Mouse (Mus musculus) heart, embryonic 16.5 days (tissue): ENCODE data around the gene Lpgat1. TPM values are rescaled to one million over a fixed set of nuclear protein-coding genes. Genes with fewer than 3 reads are reported as not detected.

Experiments used
- ATAC-seq: fragments of 200-750 bp; cut with Nextera tagmentation; replicated peaks from 2 replicates; pipeline ENCODE4 v1.8.0; 2017; ENCODE audit warnings: moderate number of reproducible peaks; ENCODE audit not compliant: insufficient read depth, low FRiP score; ENCODE audit errors: extremely low read depth
- H3K27ac ChIP-seq: fragments of 300-500 bp; sonication (generic); 2 replicates; pipeline ENCODE4 v1.5.1; 2014; ENCODE audit warnings: mild to moderate bottlenecking, low read length, control low read depth, moderate library complexity
- H3K27me3 ChIP-seq: fragments of 300-500 bp; sonication (generic); 2 replicates; pipeline ENCODE4 v1.6.1; 2014; ENCODE audit warnings: low read length, mixed read lengths; ENCODE audit not compliant: control insufficient read depth, insufficient read depth
- H3K36me3 ChIP-seq: fragments of 300-500 bp; sonication (generic); 2 replicates; pipeline ENCODE4 v1.6.1; 2014; ENCODE audit not compliant: control insufficient read depth, insufficient read depth
- H3K4me1 ChIP-seq: fragments of 300-500 bp; sonication (generic); 2 replicates; pipeline ENCODE4 v1.6.1; 2014; ENCODE audit warnings: low read length, mixed read lengths; ENCODE audit not compliant: control insufficient read depth, insufficient read depth
- H3K4me2 ChIP-seq: fragments of 300-500 bp; sonication (generic); 2 replicates; pipeline ENCODE4 v1.6.1; 2014; ENCODE audit warnings: low read depth, mild to moderate bottlenecking, control low read depth, low read length
- H3K4me3 ChIP-seq: fragments of 300-500 bp; sonication (generic); 2 replicates; pipeline ENCODE4 v1.5.1; 2014; ENCODE audit warnings: mild to moderate bottlenecking, control low read depth, low read length
- H3K9ac ChIP-seq: fragments of 300-500 bp; sonication (generic); 2 replicates; pipeline ENCODE4 v1.6.1; 2014; ENCODE audit warnings: low read length, control low read depth
- H3K9me3 ChIP-seq: fragments of 300-500 bp; sonication (generic); replicated peaks from 2 replicates; pipeline ENCODE4 v1.6.1; 2016; ENCODE audit warnings: low read length; ENCODE audit not compliant: control insufficient read depth
- WGBS: fragments of 180-500 bp; shearing (Covaris S2); extraction: QIAGEN DNeasy Blood & Tissue Kit; methylation state at CpG from one replicate; pipeline ENCODE4 v1.1.7; 2014; 5-methylcytosine and 5-hydroxymethylcytosine counted together
- polyA plus RNA-seq: library from polyadenylated mRNA; unstranded; fragments of >200 nt; fragmentation: Nextera tagmentation; extraction: Ambion mirVana; gene quantifications from 2 replicates; pipeline ENCODE4 v1.2.1, GENCODE M21; 2015

Lpgat1 gene
- polyA plus RNA-seq, 1 experiment from 2014 or later, result 13.7 TPM

- no peak for ATAC-seq
- H3K9ac ChIP-seq, result no peak overlapping the region
- no peaks in the 10 kb centered on the region for H3K36me3 ChIP-seq
- no peak overlapping the region for H3K27ac ChIP-seq
- no peak overlapping the region for H3K4me2 ChIP-seq
- no peaks in the 10 kb centered on the region for H3K27me3 ChIP-seq
- H3K9me3 ChIP-seq, result no peaks in the 10 kb centered on the region
- H3K4me3 ChIP-seq, result no peak overlapping the region
- 44% methylated on average over 2 of the region's 2 CpGs for WGBS
- no peaks in the 10 kb centered on the region; the same call in 1 of the 2 replicates for H3K4me1 ChIP-seq
Observed at GRCm38 (mm10) chr1:191709811-191710210, 7.8 kb upstream of the Lpgat1 start.

GRCm38 (mm10) chr1:191712224-191712838 lies 5.3 kb upstream of the Lpgat1 start:
- no peaks in the 10 kb centered on the region for H3K9me3 ChIP-seq
- no peak overlapping the region for H3K27ac ChIP-seq
- no peak for ATAC-seq
- no peaks in the 10 kb centered on the region for H3K27me3 ChIP-seq
- H3K9ac ChIP-seq, result no peak overlapping the region
- no peak overlapping the region for H3K4me2 ChIP-seq
- no peak overlapping the region for H3K4me3 ChIP-seq
- no peaks in the 10 kb centered on the region for H3K36me3 ChIP-seq
- peaks cover 9% of the 10 kb centered on the region for H3K4me1 ChIP-seq
- 79% methylated on average over 4 of the region's 4 CpGs for WGBS

DNA sequence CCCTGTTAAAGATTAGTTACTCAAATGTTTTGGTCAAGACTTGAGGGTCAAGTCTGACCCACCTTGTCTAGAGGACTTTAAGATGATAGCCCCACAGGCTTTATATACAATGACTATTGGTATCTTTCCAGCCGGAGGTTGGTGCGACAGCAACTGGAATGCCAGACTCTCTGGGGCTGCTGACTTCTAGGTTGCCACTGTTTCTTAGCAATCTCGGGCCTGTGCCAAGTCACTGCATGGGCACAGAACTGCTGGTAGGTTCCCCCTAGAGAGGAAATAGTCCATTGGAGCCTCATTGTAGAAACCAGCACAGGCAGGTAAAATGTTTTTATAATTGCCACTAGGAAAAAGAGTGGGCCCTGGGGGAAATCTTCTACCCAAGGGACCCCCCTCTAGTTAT lies 3.8 kb upstream of the Lpgat1 start:
- no peak for ATAC-seq
- 76% methylated on average over 3 of the region's 3 CpGs for WGBS
- no peak overlapping the region for H3K9ac ChIP-seq

GRCm38 (mm10) chr1:191715150-191715549 lies 2.5 kb upstream of the Lpgat1 start:
- Histone ChIP-seq H3K27ac (no peak overlapping the region), H3K9me3 (no peaks in the 10 kb centered on the region), H3K36me3 (no peaks in the 10 kb centered on the region), H3K27me3 (no peaks in the 10 kb centered on the region), H3K4me3 (no peak overlapping the region), H3K9ac (no peak overlapping the region), H3K4me1 (peaks cover 12% of the 10 kb centered on the region), H3K4me2 (no peak overlapping the region)
- no peak for ATAC-seq
- WGBS, result 61% methylated on average over 2 of the region's 2 CpGs

More for the DNA sequence above, 3.8 kb upstream of the Lpgat1 start:
- Histone ChIP-seq H3K27ac (no peak overlapping the region), H3K36me3 (no peaks in the 10 kb centered on the region), H3K9me3 (no peaks in the 10 kb centered on the region), H3K27me3 (no peaks in the 10 kb centered on the region), H3K4me1 (peaks cover 10% of the 10 kb centered on the region), H3K4me3 (no peak overlapping the region), H3K4me2 (no peak overlapping the region)

DNA sequence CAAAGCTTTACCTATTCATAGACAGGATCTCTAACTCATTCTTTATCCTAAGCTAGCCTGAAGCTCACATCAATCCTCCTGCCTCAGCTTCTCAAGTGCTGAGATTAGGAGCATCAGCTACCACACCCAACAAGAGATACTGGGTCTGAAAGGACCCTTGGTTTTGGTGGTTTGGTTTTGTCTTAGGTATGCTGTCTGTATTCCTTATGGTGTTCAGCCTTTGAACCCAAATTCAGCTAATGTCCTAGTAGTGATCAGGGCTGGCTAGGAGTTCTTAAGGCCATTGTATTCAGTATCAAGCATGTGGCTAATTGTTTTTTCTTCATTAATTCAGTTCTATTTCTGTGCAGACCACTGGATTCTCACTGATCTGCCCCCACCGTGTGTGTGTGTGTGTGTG lies 493 bp upstream of the Lpgat1 start:
- no peak for ATAC-seq
- peak overlapping the region; percentile 95 for H3K4me3 ChIP-seq
- no peaks in the 10 kb centered on the region for H3K9me3 ChIP-seq
- 0 out of 2 replicates have a peak, but pooled peaks cover 4% of the 10 kb centered on the region for H3K36me3 ChIP-seq
- peak overlapping the region; percentile 96 for H3K27ac ChIP-seq
- H3K9ac ChIP-seq, result peak overlapping the region; percentile 97
- 0% methylated on average over 1 of the region's 1 CpGs for WGBS
- H3K4me2 ChIP-seq, result peak overlapping the region; percentile 85
- H3K27me3 ChIP-seq, result no peaks in the 10 kb centered on the region
- H3K4me1 ChIP-seq, result peaks cover 20% of the 10 kb centered on the region

- H3K4me1 ChIP-seq, result peaks cover 20% of the 10 kb centered on the region
- H3K4me3 ChIP-seq, result peak overlapping the region; percentile 95
- H3K27me3 ChIP-seq, result no peaks in the 10 kb centered on the region
- H3K27ac ChIP-seq, result peak overlapping the region; percentile 96
- peak; percentile 49 for ATAC-seq
- under 1% methylated on average over 68 of the region's 84 CpGs for WGBS
- H3K4me2 ChIP-seq, result peak overlapping the region; percentile 85
- peaks cover 6% of the 10 kb centered on the region; the same call in 1 of the 2 replicates for H3K36me3 ChIP-seq
- no peaks in the 10 kb centered on the region for H3K9me3 ChIP-seq
- peak overlapping the region; percentile 97 for H3K9ac ChIP-seq
Observed at GRCm38 (mm10) chr1:191718522-191719281, 1.1 kb downstream of the Lpgat1 start.

GRCm38 (mm10) chr1:191719326-191719725 lies 1.7 kb downstream of the Lpgat1 start:
- Histone ChIP-seq H3K4me2 (peak overlapping the region; percentile 85), H3K4me1 (peaks cover 20% of the 10 kb centered on the region), H3K4me3 (peak overlapping the region; percentile 95), H3K9ac (peak overlapping the region; percentile 97), H3K27ac (peak overlapping the region; percentile 96), H3K36me3 (peaks cover 10% of the 10 kb centered on the region; the same call in 1 of the 2 replicates), H3K27me3 (no peaks in the 10 kb centered on the region), H3K9me3 (no peaks in the 10 kb centered on the region)
- no peak for ATAC-seq
- 16% methylated on average over 11 of the region's 11 CpGs for WGBS

DNA sequence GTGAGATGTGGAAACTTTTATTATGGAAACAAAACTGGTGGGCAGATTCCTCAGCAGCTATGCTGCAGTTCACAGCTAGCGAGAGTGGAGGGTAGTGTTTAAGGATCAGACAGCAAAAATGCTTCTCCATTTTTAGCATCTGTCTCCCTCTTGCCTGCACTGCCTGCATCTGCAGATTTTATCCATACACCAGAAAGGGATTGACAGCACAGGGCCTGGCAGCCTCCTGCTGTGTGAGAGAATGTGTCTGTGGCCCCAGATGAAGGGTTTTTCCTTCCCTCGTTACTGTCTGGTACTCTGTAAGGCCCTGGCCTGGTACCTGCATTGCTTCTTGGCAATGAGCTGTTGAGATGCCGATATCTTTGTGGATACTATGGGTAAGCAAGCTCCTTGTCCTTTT lies 2.8 kb downstream of the Lpgat1 start:
- peaks cover 14% of the 10 kb centered on the region; the same call in 1 of the 2 replicates for H3K36me3 ChIP-seq
- H3K27ac ChIP-seq, result peak overlapping the region; percentile 48; the same call in 1 of the 2 replicates
- peak overlapping the region; percentile 34 for H3K9ac ChIP-seq
- peaks cover 17% of the 10 kb centered on the region for H3K4me1 ChIP-seq
- ATAC-seq, result no peak
- H3K4me3 ChIP-seq, result peak overlapping the region; percentile 27
- H3K27me3 ChIP-seq, result no peaks in the 10 kb centered on the region
- H3K4me2 ChIP-seq, result peak overlapping the region; percentile 49
- 54% methylated on average over 3 of the region's 3 CpGs for WGBS
- no peaks in the 10 kb centered on the region for H3K9me3 ChIP-seq

DNA sequence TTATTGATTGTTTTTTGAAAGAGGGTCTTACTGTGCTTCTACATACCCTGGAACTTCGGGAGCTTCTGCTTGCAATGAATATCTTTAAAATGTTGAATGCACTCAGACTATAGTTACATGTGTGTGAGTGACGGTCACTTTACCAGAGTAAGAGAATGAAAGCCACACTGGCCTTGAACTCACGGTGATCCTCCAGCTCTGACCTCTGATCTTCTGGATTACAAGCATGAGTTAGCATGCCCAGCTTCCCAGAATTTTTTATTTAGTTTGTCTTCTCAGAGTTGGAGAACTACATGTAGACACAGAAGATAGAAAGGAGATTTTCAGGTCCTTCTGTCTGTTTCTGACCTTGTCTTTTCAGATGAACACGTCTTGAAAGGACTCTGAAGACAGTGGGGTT lies 5.1 kb downstream of the Lpgat1 start:
- Histone ChIP-seq H3K27ac (no peak overlapping the region), H3K4me3 (no peak overlapping the region), H3K9ac (no peak overlapping the region), H3K27me3 (no peaks in the 10 kb centered on the region), H3K4me2 (no peak overlapping the region), H3K36me3 (peaks cover 14% of the 10 kb centered on the region; the same call in 1 of the 2 replicates), H3K9me3 (no peaks in the 10 kb centered on the region), H3K4me1 (peaks cover 10% of the 10 kb centered on the region)
- WGBS, result 91% methylated on average over 4 of the region's 4 CpGs
- ATAC-seq, result no peak
